Mouse (Mus musculus) Patski (cell line): ENCODE results near the gene Stat6. TPM values are rescaled to one million over a fixed set of nuclear protein-coding genes. Genes with fewer than 3 reads are reported as not detected.

Experiments
- ATAC-seq: fragments of 100-300 bp; one replicate; pipeline ENCODE4 v1.8.0; 2021
- CTCF ChIA-PET: fragments of 350-600 bp; sonication (Branson Sonifier 250); formaldehyde crosslinking; loops from one replicate; lab custom pipeline; 2022; ENCODE audit warnings: inconsistent platforms; lab: Charles Lee
- POLR2A ChIA-PET: fragments of 350-600 bp; sonication (Branson Sonifier 250); formaldehyde crosslinking; loops from one replicate; lab custom pipeline; 2022; ENCODE audit warnings: antibody characterized with exemption, inconsistent platforms; lab: Charles Lee
- DNase-seq: peaks from one replicate; pipeline ENCODE4 v3.0.0-alpha.2; 2011; ENCODE audit warnings: low read depth, low spot score
- H3K27me3 ChIP-seq: fragments of 371-371 bp; one replicate; pipeline ENCODE4 v1.5.1; 2021
- CTCF ChIP-seq: fragments of 100-300 bp; IDR thresholded peaks from one replicate; pipeline ENCODE4 v1.5.1; 2021
- in situ Hi-C: fragments of 300-500 bp; cut with MboI; formaldehyde crosslinking; loops from 3 replicates; pipeline ENCODE4 v1.11.1; 2018; ENCODE audit warnings: low pct_unique_long_range_greater_than_20kb, mixed read lengths
- polyA plus RNA-seq: library from polyadenylated mRNA; unstranded; gene quantifications from one replicate; pipeline ENCODE4 v1.2.3, GENCODE M21; 2021

The Stat6 gene
- polyA plus RNA-seq, 1 experiment from 2014 or later: 67.3 TPM

GRCm38 (mm10) chr10:127615034-127615374 lies 27.8 kb upstream of the Stat6 start:
- no peak for DNase-seq
- in situ Hi-C loops: no loop called here
- ChIA-PET CTCF (no interaction called here), POLR2A (no interaction called here)
- no peak for TF ChIP-seq CTCF
- no peaks in the 10 kb centered on the region for H3K27me3 ChIP-seq
- ATAC-seq: no peak

DNA sequence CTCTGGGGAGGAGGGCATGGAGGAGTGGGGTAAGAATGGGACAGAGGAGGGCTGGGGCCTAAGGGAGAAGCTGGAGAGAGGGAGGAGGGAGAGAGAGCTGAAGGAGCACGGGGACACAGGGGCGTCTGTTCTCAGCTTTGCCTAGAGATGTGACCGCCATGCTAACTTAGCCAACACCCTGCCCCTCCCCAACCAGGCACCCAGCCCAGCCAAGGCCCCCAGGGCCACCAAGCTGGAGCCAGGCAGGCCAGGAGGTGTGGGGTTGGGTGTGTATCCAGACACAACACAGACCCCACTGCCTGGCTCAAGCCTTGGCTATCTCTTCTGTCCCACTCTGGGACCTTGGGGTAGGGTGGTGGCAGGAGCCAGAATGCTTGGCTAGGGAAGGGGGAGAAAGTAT lies 27.2 kb upstream of the Stat6 start:
- in situ Hi-C loops: no loop called here
- H3K27me3 ChIP-seq: no peaks in the 10 kb centered on the region
- ChIA-PET CTCF (interaction anchor here (1.4 kb wide), 1 partner anchor 11 kb away, joined by 5 read pairs; no protein-coding TSS in a partner anchor), POLR2A (no interaction called here)
- ATAC-seq: no peak
- no peak for TF ChIP-seq CTCF
- no peak for DNase-seq

DNA sequence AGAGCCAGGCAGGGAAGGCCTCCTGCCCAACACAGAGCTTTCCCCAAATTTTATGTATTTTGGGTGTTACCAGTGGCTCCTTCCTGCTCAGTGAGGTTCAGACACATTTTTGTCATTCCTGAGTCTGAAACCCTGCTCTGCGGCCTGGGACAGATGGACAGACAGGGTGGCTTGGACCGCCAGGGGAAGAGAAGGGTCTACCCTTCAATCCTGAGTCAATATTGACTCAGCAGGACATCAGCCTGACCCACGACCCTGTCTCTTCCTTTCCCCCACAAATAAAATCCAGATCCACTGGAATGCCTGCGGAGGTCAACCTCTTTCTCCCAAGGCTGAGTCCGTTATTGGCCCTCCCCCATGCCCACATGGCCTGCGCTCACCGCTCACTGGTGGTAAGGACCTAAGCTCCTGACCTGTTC lies 26.5 kb upstream of the Stat6 start:
- TF ChIP-seq CTCF: no peak
- ChIA-PET CTCF (interaction anchor here (1.1 to 1.4 kb wide), 2 partner anchors 12 to 61 kb away, joined by 3 to 5 read pairs; no protein-coding TSS in a partner anchor), POLR2A (no interaction called here)
- H3K27me3 ChIP-seq: no peaks in the 10 kb centered on the region
- in situ Hi-C loops: no loop called here
- ATAC-seq: no peak
- DNase-seq: no peak

DNA sequence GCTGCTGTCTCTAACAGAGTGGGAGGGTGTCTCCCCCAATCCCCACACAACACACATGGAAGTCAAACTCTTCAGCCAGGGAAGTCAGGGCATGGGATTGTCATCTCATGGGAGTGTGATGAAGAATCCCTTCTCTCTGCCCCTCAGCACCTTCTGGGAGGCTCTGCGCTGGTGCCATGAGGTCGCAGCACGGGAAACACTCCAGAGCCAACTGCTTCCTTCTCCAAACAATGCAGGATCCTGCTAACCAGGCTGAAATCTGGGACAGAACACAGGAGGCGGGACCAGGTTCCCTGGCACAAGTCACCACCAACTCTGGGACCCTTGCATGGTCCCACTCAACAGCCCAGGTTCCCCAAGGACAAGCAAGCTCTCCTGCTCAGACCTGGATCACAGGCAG lies 25.5 kb upstream of the Stat6 start:
- CTCF ChIA-PET: interaction anchor here (1.1 kb wide), 1 partner anchor 62 kb away, joined by 3 read pairs; no protein-coding TSS in a partner anchor
- no peak for DNase-seq
- POLR2A ChIA-PET: no interaction called here
- no peak for ATAC-seq
- H3K27me3 ChIP-seq: no peaks in the 10 kb centered on the region
- TF ChIP-seq CTCF: no peak
- in situ Hi-C loops: no loop called here

- H3K27me3 ChIP-seq: no peaks in the 10 kb centered on the region
- ChIA-PET POLR2A (no interaction called here), CTCF (no interaction called here)
- DNase-seq (no peak), ATAC-seq (no peak)
- in situ Hi-C loops: no loop called here
- no peak for TF ChIP-seq CTCF
These were observed 24.6 kb upstream of the Stat6 start for GRCm38 (mm10) chr10:127618173-127618572.

- in situ Hi-C loops: no loop called here
- POLR2A ChIA-PET: interaction anchor here (1.8 kb wide), 2 partner anchors 10 to 20 kb away, joined by 5 to 6 read pairs; no protein-coding TSS in a partner anchor
- H3K27me3 ChIP-seq: no peaks in the 10 kb centered on the region
- ATAC-seq: no peak
- DNase-seq: no peak
- CTCF ChIA-PET: interaction anchor here (0.7 to 1.6 kb wide), 2 partner anchors 22 to 52 kb away, joined by 3 read pairs; no protein-coding TSS in a partner anchor
- TF ChIP-seq CTCF: no peak
These were observed 23.6 kb upstream of the Stat6 start for GRCm38 (mm10) chr10:127619119-127619721.

- no peak for DNase-seq
- no peaks in the 10 kb centered on the region for H3K27me3 ChIP-seq
- in situ Hi-C loops: no loop called here
- POLR2A ChIA-PET: interaction anchor here (1.8 kb wide), 2 partner anchors 11 to 21 kb away, joined by 5 to 6 read pairs; no protein-coding TSS in a partner anchor
- no peak for TF ChIP-seq CTCF
- CTCF ChIA-PET: interaction anchor here (0.7 to 1.6 kb wide), 2 partner anchors 22 to 53 kb away, joined by 3 read pairs; no protein-coding TSS in a partner anchor
- no peak for ATAC-seq
These were observed 22.8 kb upstream of the Stat6 start for GRCm38 (mm10) chr10:127619941-127620405.

DNA sequence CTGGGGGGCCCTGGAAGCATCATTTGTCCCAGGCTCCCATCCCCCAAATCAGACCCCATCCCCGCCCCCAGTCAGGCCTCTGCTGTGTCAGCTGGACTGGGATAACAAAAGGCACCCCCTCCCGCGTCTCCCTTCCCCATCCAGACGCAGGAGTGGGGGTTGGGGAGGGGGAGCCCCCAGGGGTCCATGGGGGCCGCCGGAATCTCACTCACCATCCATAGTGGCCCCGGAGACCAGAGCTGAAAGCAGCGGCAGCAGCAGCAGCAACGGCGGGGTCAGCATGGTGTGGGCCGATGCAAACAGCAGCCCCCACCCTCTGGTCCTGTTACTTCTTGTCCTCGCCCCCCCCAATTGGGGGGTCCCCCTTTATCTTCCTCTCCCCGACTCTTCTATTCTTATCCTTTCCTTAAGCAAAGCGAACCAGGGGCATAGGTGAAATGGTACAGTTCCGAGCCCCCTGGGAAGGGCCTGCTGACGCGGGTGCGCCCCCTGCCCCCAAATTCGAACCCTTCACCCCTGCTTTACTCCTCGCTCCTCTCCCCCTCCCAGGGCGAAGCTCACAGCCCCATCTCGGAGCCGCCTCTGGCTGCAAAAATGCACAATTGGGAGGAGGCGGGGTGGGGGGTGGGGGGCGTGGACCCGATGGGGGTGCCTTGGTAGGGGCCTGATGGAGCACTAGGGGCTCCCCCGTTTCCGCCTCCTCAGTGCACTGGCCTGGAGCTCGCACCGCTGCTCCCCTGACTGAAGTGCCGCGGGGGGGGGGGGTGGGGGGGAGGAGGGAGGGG lies 22.2 kb upstream of the Stat6 start, which contains the start of gene Lrp1:
Gene Lrp1 (minus strand): TSS at position 743 of the 785 bp plus-strand sequence.
- ChIA-PET POLR2A (interaction anchor here (1.1 to 2.5 kb wide), 5 partner anchors 11 to 44 kb away, joined by 4 to 12 read pairs (median 5); partner anchors contain the start of gene Stat6), CTCF (interaction anchor here (1.0 to 3.3 kb wide), 8 partner anchors 11 to 52 kb away, joined by 3 to 26 read pairs (median 8); partner anchors contain the start of gene Stat6)
- ATAC-seq: no peak
- TF ChIP-seq CTCF: no peak
- in situ Hi-C loops: no loop called here
- DNase-seq: no peak
- no peaks in the 10 kb centered on the region for H3K27me3 ChIP-seq

- CTCF ChIA-PET: interaction anchor here (0.8 to 3.3 kb wide), 12 partner anchors 8 to 60 kb away, joined by 3 to 26 read pairs (median 6); partner anchors contain the start of genes Nab2 and Stat6
- in situ Hi-C loops: no loop called here
- TF ChIP-seq CTCF: no peak
- peak; percentile 46 for DNase-seq
- POLR2A ChIA-PET: interaction anchor here (0.8 to 2.5 kb wide), 5 partner anchors 17 to 51 kb away, joined by 3 to 12 read pairs (median 4); partner anchors contain the start of genes Nab2 and Stat6
- no peaks in the 10 kb centered on the region for H3K27me3 ChIP-seq
- ATAC-seq: peak; percentile 68
These were observed 21.4 kb upstream of the Stat6 start for GRCm38 (mm10) chr10:127621191-127622056.

GRCm38 (mm10) chr10:127622057-127622392 lies 20.8 kb upstream of the Stat6 start:
- POLR2A ChIA-PET: interaction anchor here (0.8 to 2.5 kb wide), 4 partner anchors 46 to 116 kb away, joined by 3 to 12 read pairs (median 4); partner anchors contain the start of gene Nab2
- H3K27me3 ChIP-seq: no peaks in the 10 kb centered on the region
- in situ Hi-C loops: no loop called here
- DNase-seq (peak; percentile 31), ATAC-seq (peak; percentile 64)
- TF ChIP-seq CTCF: no peak
- CTCF ChIA-PET: interaction anchor here (0.8 to 3.3 kb wide), 14 partner anchors 9 to 61 kb away, joined by 3 to 26 read pairs (median 5); partner anchors contain the start of genes Nab2 and Stat6
